ENCODE assay signal across 21 mouse cellular contexts in genomic region chr17:42742823-42743222, GRCm38 (mm10). TPM values are rescaled to one million over a fixed set of nuclear protein-coding genes. Genes with fewer than 3 reads are reported as not detected.
"Had no signal": no experiment of that assay in that cellular context is flagged by ENCODE, and none has a peak within 500 bp of the region (broad histone marks: within the 10 kb centered on the region; RNA-seq: fewer than 3 reads in every experiment).

No protein-coding gene starts in this region.

- H3K27me3 ChIP-seq: lung, embryonic 15.5 days; megakaryocyte, embryonic 14.5 days; midbrain, embryonic 13.5 days; midbrain, embryonic 15.5 days; neural tube, embryonic 12.5 days; stomach, embryonic 15.5 days had no signal

- H3K4me1 ChIP-seq: lung, embryonic 15.5 days; megakaryocyte, embryonic 14.5 days; midbrain, embryonic 13.5 days; midbrain, embryonic 15.5 days; neural tube, embryonic 12.5 days; stomach, embryonic 15.5 days had no signal

- ATAC-seq: liver, postnatal 0 days; lung, postnatal 0 days; midbrain, embryonic 13.5 days; midbrain, embryonic 15.5 days had no signal

- H3K36me3 ChIP-seq: lung, embryonic 15.5 days; midbrain, embryonic 13.5 days; midbrain, embryonic 15.5 days; neural tube, embryonic 12.5 days; stomach, embryonic 15.5 days had no signal

- H3K4me2 ChIP-seq: lung, embryonic 15.5 days; midbrain, embryonic 11.5 days; midbrain, embryonic 13.5 days; midbrain, embryonic 15.5 days; neural tube, embryonic 12.5 days; stomach, embryonic 15.5 days had no signal

- H3K9ac ChIP-seq: liver, postnatal 0 days; lung, embryonic 15.5 days; midbrain, embryonic 13.5 days; midbrain, embryonic 15.5 days; neural tube, embryonic 12.5 days; stomach, embryonic 15.5 days had no signal

- DNase-seq: liver, postnatal 0 days; lung, adult 2 months; lung, postnatal 14 days; lung, postnatal 36 days; right cerebral cortex, postnatal 25 days; thymus, adult 18-20 months; thymus, postnatal 14 days; thymus, postnatal 36 days had no signal

- H3K27ac ChIP-seq: lung, embryonic 15.5 days; macrophage; midbrain, embryonic 13.5 days; midbrain, embryonic 15.5 days; neural tube, embryonic 12.5 days; stomach, embryonic 15.5 days; stomach, postnatal 0 days had no signal

- H3K9me3 ChIP-seq: lung, embryonic 15.5 days; midbrain, embryonic 13.5 days; midbrain, embryonic 15.5 days; neural tube, embryonic 12.5 days; stomach, embryonic 15.5 days had no signal

- H3K4me3 ChIP-seq: lung, embryonic 15.5 days; megakaryocyte, embryonic 14.5 days; midbrain, embryonic 13.5 days; midbrain, embryonic 15.5 days; neural tube, embryonic 12.5 days; stomach, embryonic 15.5 days had no signal

RNA-seq across cellular contexts. Expression of gene Adgrf2, which starts 0.8 kb away (rescaled TPM):
- total RNA-seq: monocyte, adult 5-6 weeks; neutrophil, adult 5-6 weeks had no signal
- polyA plus RNA-seq: liver, postnatal 0 days; lung, embryonic 15.5 days; lung, postnatal 0 days; macrophage; neural tube, embryonic 12.5 days had no signal

RNA-seq across cellular contexts. Expression of gene Adgrf4, which starts 50.7 kb away (rescaled TPM):
- total RNA-seq: megakaryocyte progenitor cell, adult 5-6 weeks; monocyte, adult 5-6 weeks; neutrophil, adult 5-6 weeks had no signal
- polyA plus RNA-seq: liver, postnatal 0 days; lung, postnatal 0 days; macrophage; midbrain, embryonic 11.5 days; neural tube, embryonic 12.5 days had no signal
